Mouse (Mus musculus) lung, postnatal 10 days (tissue): ENCODE results near the gene Tinagl1.

Experiments used
- DNase-seq: peaks from one replicate; pipeline ENCODE4 v3.0.0; 2021

Tinagl1 gene

GRCm38 (mm10) chr4:130175072-130175711, at the start of gene Tinagl1:
Gene Tinagl1, minus strand, starts transcription at chr4:130175122.
- peak; percentile 57 for DNase-seq

DNA sequence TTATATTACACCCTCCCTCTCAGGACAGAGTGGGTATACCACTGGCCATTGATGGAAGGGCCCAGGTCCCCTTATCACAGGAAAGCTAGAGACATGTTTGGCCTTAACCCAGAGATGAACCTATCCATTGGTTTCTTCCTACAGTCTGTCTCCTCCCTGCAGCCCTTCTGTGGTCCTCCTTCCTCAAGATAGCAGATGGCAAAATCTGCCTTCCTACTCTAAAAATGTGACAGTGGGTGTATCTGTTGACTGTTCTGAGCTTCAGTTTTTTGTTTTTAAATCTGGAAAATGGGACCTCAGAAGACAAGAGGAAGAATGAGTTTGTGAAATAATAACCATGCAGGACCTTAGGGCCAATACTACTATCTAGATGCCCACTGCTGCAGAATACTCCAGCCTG, 49.1 kb upstream of the Tinagl1 start:
- DNase-seq: no peak

DNA sequence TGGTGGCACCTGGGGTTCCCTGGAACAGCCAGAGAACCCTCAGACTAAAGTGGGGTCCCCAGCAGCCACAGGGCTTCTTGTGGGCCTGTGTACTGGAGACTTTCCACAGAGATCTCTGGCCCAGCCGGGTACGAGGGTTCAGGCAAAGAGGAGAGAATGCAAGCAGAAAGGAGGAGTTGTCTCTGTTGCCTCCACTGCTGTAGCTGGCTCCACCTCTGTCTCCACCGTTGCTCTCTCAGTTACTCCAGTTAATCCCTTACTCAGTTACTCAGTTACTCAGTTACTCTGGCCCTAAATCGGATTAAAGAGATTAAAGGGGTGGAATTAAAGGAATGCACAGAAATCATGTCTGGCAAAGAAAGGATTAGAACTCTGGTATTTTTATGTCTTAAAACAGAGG, 47.3 kb upstream of the Tinagl1 start, which contains the start of gene Gm853:
Gm853 (minus strand) TSS at position 223 of the 400 bp plus-strand sequence.
- no peak for DNase-seq

- DNase-seq: no peak
Measured at GRCm38 (mm10) chr4:130220176-130220575, 45.3 kb upstream of the Tinagl1 start.

- DNase-seq: no peak
Measured at GRCm38 (mm10) chr4:130215392-130215791, 40.5 kb upstream of the Tinagl1 start.

- DNase-seq: no peak
Measured at GRCm38 (mm10) chr4:130213857-130214256, 38.9 kb upstream of the Tinagl1 start.

DNA sequence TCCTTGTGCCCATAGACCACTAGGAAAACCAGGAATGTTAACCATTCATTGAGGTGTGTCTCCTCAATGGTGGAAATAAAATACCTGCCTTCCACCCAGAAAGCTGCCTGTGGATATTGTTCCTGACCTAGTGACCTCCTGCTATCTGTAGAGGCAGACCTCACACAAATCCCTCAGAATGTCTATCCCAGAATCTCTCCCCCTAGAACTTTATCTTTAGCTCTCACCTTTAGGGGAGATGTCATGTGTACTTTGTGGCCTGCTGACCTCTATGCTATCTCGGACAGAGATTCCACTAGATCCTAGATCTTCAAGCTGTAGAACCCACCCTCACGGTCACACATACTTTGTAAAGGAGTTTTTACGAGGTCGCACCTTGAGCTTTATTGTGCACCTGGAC, 38.3 kb upstream of the Tinagl1 start:
- no peak for DNase-seq

GRCm38 (mm10) chr4:130212421-130212820, 37.5 kb upstream of the Tinagl1 start:
- no peak for DNase-seq

DNA sequence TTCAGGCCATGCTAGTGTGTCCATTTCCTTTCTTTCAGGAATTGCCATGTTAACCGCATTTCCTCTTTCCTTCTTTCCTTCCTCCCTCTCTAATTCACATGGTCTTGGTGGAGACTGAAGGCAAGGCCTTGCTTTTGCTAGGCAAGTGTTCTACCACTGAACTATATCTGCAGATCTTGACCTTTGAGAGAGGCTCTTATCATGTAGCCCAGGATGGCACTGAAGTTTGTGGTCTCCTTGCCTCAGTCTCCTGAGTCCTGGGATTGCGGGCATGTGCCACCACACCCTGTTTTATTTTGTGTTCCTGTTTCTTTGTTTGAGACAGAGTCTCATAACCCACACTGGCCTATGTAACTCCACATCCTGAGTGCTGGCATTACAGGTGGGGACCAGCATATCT, 36.9 kb upstream of the Tinagl1 start:
- no peak for DNase-seq

DNA sequence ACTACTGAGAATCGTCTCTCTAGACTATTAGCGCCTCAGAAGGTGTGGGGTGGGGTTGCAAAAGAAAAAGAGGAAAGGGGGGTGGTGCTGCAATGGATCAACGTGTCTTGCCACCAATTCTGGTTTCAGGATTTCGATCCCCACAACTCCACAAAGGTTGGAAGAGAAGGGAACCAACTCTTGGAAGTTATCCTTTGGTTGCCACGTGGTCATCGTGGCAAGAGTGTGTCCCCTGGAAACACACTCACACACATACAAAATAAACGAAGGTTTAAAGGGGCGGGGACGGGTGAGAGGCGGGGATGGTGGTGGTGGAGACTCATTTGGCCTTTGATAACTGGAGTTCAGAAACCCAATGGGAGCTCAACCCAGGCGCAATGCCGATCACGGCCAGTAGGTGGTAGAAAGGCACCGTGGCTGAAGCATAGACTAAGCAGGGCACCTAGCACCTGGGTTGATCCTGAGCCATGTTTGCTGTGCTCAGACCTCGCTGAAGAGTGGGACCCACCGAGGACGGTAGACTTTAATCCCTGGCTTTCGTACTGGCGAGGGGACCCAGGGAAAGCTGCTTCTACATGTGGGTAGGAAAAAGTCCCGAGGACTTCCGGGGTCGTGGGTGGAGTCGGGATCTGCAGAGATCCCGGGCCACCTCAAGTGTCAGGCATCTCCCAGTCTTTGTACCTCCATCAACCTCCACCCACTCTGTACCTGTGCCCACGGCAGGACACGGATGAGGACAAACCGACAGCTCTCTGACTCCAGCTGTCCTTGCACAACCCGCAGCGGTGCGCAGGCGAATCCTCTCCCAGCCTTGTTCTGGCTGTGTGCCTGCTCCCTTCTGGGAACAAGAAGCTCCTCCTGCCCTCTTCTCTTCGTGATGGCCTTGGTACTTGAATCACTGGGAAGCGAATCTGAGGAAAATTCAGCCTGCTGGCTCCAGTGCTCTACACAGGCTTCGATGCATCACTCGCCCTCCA, 24.1 kb upstream of the Tinagl1 start:
- DNase-seq: peak; percentile 89

- DNase-seq: peak; percentile 31
Measured at GRCm38 (mm10) chr4:130196542-130196941, 21.6 kb upstream of the Tinagl1 start.

DNA sequence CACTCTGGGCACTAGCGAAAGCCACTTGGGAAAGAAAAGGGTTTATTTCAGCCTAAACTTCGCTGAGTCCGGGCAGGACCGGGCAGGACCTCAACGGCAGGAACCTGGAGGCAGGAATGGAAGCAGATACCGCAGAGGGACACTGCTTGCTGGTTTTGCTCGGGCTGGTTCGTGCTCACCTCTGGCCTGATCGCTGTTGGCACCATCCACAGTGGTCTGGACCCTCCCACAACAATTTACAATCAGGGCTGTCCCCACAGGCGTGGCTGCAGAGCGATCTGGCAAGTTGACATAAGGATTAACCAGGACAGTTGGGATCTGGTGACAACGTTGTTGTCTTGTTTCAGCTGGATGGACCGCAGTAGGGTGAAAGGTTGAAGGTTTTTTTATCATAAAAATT, 21.0 kb upstream of the Tinagl1 start:
- no peak for DNase-seq

DNA sequence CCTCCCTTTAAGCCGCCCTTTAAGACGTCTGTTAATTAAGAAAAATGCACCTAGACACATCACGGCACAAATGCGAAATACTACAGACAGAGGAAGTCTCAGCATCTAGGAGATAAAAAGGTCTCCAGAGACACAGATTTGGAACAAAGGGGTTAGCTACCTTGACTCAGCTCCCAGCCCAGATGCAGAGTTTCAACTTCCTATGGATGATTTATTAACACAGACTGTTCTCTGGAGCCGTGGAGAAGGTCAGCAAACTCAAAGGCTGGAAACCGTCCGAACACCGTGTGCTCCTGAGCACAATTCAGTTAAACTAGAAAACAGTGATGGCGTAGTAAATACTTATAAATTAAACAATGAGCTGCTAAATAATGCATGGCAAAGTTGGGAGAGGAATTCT, 17.3 kb upstream of the Tinagl1 start:
- DNase-seq: no peak

- DNase-seq: no peak
Measured at GRCm38 (mm10) chr4:130189606-130190005, 14.7 kb upstream of the Tinagl1 start.

GRCm38 (mm10) chr4:130188806-130189297, 13.9 kb upstream of the Tinagl1 start:
- peak; percentile 90 for DNase-seq

- no peak for DNase-seq
Measured at GRCm38 (mm10) chr4:130186891-130187290, 12.0 kb upstream of the Tinagl1 start.

DNA sequence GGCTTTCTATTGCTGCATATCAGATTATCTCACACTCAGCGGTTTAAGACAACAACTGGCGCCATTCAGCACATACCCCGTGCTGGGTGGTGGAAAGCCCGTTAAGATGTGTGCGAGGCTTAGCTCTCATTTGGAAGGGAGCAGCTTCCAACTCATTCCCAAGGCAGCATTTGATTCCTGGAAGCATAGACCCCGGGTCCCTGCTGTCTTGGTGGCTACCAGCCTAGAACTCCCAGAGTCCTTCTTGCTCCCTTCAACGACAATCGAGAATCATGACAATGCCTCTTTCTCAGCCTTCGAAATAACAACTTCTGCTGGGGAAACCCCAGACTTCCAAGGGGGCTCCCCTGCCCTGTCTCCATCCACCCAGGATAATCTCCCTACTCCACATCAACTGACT, 11.5 kb upstream of the Tinagl1 start:
- DNase-seq: no peak

DNA sequence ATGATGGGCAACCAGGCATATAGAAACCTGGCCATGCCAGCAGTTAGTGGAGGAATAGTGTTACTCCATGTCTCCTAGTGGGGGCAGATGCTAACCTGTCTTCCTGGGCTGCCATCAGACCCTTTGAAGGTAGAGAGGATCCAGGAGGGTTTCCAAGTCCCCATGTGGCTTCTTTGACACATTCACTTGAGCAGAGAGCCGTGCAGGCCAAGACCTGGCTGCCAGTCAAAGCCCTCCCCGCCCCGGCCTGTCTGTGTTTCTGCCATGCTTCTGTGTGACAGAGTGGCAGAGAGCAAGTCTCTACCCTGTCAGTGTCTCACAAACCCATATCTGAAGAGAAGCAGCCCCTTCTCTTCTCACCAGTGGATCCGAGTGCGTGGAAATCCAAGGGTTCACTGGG, 9.0 kb upstream of the Tinagl1 start:
- no peak for DNase-seq

GRCm38 (mm10) chr4:130183023-130183422, 8.1 kb upstream of the Tinagl1 start:
- no peak for DNase-seq

- DNase-seq: peak; percentile 80
Measured at GRCm38 (mm10) chr4:130181886-130182285, 7.0 kb upstream of the Tinagl1 start.

- no peak for DNase-seq
Measured at GRCm38 (mm10) chr4:130180909-130181602, 6.1 kb upstream of the Tinagl1 start.

DNA sequence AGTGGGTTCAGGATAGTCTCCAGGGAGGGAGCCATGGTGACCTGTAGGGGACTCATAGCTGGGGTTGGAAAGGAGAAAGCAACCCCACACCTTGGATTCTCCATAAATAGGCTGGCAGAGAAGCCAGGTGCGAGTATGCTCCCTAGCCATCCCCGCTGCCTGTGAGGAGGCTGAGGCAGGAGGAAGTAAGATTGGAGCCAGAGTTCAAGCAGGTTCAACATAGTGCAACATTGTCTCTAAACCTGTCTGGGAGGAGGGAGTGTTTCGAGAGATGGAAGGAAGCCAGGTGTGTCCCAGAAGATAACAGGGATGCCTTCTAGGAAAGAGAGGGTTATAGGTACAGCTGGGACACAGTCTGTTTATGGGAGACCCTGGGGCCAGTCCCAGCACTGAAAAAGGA, 5.0 kb upstream of the Tinagl1 start:
- DNase-seq: no peak

DNA sequence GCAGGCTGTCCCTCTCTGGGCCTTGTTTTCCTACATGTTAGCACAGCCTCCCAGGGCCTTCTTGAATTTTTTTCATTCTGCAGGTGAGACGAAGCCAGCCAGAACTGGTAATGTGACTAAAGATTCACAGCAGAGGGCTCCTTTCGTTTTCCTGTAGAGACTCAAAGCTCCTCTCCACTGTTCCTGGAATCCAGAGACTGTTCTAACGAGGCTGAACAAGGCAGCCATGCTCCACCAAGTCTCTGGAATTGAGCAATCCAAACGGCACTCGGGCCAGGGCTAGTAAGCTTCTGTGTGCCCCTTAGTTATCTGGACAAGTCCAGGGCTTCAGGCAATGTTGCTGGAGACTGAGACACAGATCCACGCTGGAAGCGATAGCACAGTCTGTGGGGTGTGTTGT, 2.6 kb upstream of the Tinagl1 start:
- DNase-seq: no peak
